Mouse (Mus musculus) stomach, embryonic 14.5 days (tissue): ENCODE data around the gene Plac1. TPM values are rescaled to one million over a fixed set of nuclear protein-coding genes. Genes with fewer than 3 reads are reported as not detected.
A peak's percentile ranks its signal among the peaks of the same experiment; 100 is the strongest.

Source experiments
- ATAC-seq: fragments of 200-750 bp; cut with Nextera tagmentation; 2 replicates; pipeline ENCODE4 v1.8.0; 2017; ENCODE audit warnings: low read depth, moderate TSS enrichment; ENCODE audit not compliant: insufficient number of reproducible peaks, insufficient read depth, low FRiP score
- H3K27ac ChIP-seq: fragments of 300-500 bp; sonication (generic); 2 replicates; pipeline ENCODE4 v1.5.1; 2014; ENCODE audit warnings: mild to moderate bottlenecking, low read length, moderate library complexity, mixed read lengths
- H3K27me3 ChIP-seq: fragments of 300-500 bp; sonication (generic); 2 replicates; pipeline ENCODE4 v1.6.1; 2014; ENCODE audit warnings: low read length, control low read depth, mixed read lengths; ENCODE audit not compliant: control insufficient read depth, insufficient read depth
- H3K36me3 ChIP-seq: fragments of 300-500 bp; sonication (generic); 2 replicates; pipeline ENCODE4 v1.6.1; 2014; ENCODE audit warnings: mild to moderate bottlenecking, control low read depth, low read length, moderate library complexity, mixed read lengths; ENCODE audit not compliant: control insufficient read depth, insufficient read depth
- H3K4me1 ChIP-seq: fragments of 300-500 bp; sonication (generic); 2 replicates; pipeline ENCODE4 v1.6.1; 2014; ENCODE audit warnings: low read length, control low read depth, mixed read lengths; ENCODE audit not compliant: control insufficient read depth, insufficient read depth
- H3K4me2 ChIP-seq: fragments of 300-500 bp; sonication (generic); replicated peaks from 2 replicates; pipeline ENCODE4 v1.6.1; 2014; ENCODE audit warnings: low read depth, low read length, control low read depth
- H3K4me3 ChIP-seq: fragments of 300-500 bp; sonication (generic); 2 replicates; pipeline ENCODE4 v1.5.1; 2014; ENCODE audit warnings: low read depth, low read length, control low read depth
- H3K9ac ChIP-seq: fragments of 300-500 bp; sonication (generic); replicated peaks from 2 replicates; pipeline ENCODE4 v1.6.1; 2014; ENCODE audit warnings: low read depth, mild to moderate bottlenecking, control low read depth, low read length, moderate library complexity, mixed read lengths
- H3K9me3 ChIP-seq: fragments of 300-500 bp; sonication (generic); 2 replicates; pipeline ENCODE4 v1.6.1; 2016; ENCODE audit warnings: low read depth, low read length, control low read depth; ENCODE audit not compliant: control insufficient read depth
- WGBS: fragments of 180-500 bp; shearing (Covaris S2); extraction: QIAGEN DNeasy Blood & Tissue Kit; methylation state at CpG from one replicate; pipeline ENCODE4 v1.1.7; 2014; 5-methylcytosine and 5-hydroxymethylcytosine counted together
- polyA plus RNA-seq: library from polyadenylated mRNA; unstranded; fragments of >200 nt; fragmentation: Nextera tagmentation; extraction: Ambion mirVana; gene quantifications from 2 replicates; pipeline ENCODE4 v1.2.1, GENCODE M21; 2014

Gene Plac1
- polyA plus RNA-seq, 1 experiment from 2014 or later, result 15.3 TPM

GRCm38 (mm10) chrX:53046911-53047310 is 193.0 kb downstream of the Plac1 start:
- no peak overlapping the region for H3K9ac ChIP-seq
- H3K9me3 ChIP-seq, result no peaks in the 10 kb centered on the region
- no peaks in the 10 kb centered on the region for H3K27me3 ChIP-seq
- ATAC-seq, result no peak
- H3K27ac ChIP-seq, result no peak overlapping the region; the same call in 1 of the 2 replicates
- no peak overlapping the region for H3K4me2 ChIP-seq
- no peaks in the 10 kb centered on the region for H3K36me3 ChIP-seq
- WGBS, result 19% methylated on average over 2 of the region's 2 CpGs
- H3K4me3 ChIP-seq, result no peak overlapping the region
- H3K4me1 ChIP-seq, result peaks cover 13% of the 10 kb centered on the region

DNA sequence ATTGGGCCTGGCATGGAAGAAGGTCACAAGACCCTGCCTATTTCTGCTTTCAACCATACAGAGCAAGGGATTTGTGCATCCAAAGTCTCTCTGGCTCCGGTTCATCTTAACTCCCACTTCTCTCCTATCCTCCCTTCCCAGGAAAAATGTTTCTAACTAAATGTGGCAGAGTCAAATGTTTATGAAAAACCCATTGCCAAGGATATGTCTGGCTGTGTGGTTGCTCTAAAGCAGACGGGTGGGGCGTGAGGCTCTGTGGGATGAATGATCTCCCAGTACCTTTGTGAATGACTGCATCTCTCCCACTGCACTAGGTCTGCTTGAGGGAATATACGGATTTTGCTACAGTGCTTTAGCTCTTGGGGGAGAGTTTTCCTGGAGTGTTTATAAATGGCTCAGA is 193.9 kb downstream of the Plac1 start:
- Histone ChIP-seq H3K9me3 (no peaks in the 10 kb centered on the region), H3K4me1 (peaks cover 13% of the 10 kb centered on the region), H3K36me3 (no peaks in the 10 kb centered on the region), H3K4me2 (no peak overlapping the region), H3K27ac (peak overlapping the region; percentile 34; the same call in 1 of the 2 replicates), H3K27me3 (no peaks in the 10 kb centered on the region), H3K4me3 (no peak overlapping the region), H3K9ac (no peak overlapping the region)
- WGBS, result 61% methylated on average over 4 of the region's 4 CpGs
- no peak for ATAC-seq

- Histone ChIP-seq H3K27ac (peak overlapping the region; percentile 34; the same call in 1 of the 2 replicates), H3K4me2 (no peak overlapping the region), H3K27me3 (no peaks in the 10 kb centered on the region), H3K9me3 (no peaks in the 10 kb centered on the region), H3K36me3 (no peaks in the 10 kb centered on the region), H3K4me3 (no peak overlapping the region), H3K9ac (no peak overlapping the region), H3K4me1 (peaks cover 13% of the 10 kb centered on the region)
- 34% methylated on average over 10 of the region's 10 CpGs for WGBS
- ATAC-seq, result no peak
Observed at GRCm38 (mm10) chrX:53045187-53045903, 194.6 kb downstream of the Plac1 start.

DNA sequence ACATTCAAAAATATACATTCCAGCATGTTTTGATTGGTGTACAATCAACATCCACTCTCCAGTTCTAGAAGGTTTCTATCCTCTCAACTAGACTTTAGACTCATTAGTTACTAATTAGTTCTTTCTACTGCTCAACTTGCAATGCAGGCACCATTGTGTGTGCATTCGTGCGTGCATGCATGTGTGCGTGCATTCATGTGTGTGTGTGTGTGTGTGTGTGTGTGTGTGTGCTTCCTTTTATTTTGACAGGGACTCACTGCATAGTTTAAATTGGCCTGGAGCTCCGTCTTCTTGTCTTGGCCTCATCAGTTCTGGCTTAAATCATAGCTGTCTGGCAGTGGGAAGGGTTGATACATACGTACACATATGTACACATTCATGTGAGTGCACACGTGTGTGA is 198.9 kb downstream of the Plac1 start:
- Histone ChIP-seq H3K9ac (no peak overlapping the region), H3K4me1 (peaks cover 10% of the 10 kb centered on the region), H3K9me3 (no peaks in the 10 kb centered on the region), H3K4me2 (no peak overlapping the region), H3K27me3 (no peaks in the 10 kb centered on the region), H3K4me3 (no peak overlapping the region), H3K36me3 (no peaks in the 10 kb centered on the region), H3K27ac (no peak overlapping the region)
- no peak for ATAC-seq
- 79% methylated on average over 6 of the region's 6 CpGs for WGBS

DNA sequence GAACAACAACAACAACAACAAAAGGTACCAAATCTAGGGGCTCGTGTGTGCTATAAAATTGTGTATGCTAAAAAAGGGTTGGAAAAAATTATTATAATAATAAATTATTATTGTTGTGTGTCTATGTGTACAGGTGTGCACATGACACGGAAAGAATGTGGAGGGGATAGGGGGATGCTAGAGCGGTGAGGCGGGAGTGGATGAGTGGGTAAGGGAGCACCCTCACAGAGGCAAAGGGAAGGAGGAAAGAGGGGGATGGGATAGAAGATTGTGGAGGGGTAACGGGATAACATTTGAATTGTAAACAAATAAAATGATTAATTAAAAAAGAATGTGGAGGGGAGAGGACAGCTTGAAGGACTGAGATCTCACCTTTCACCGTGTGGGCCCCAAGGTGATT is 199.8 kb downstream of the Plac1 start:
- Histone ChIP-seq H3K9ac (no peak overlapping the region), H3K4me3 (no peak overlapping the region), H3K27me3 (no peaks in the 10 kb centered on the region), H3K4me1 (0 out of 2 replicates have a peak, but pooled peaks cover 4% of the 10 kb centered on the region), H3K4me2 (no peak overlapping the region), H3K36me3 (no peaks in the 10 kb centered on the region), H3K27ac (no peak overlapping the region), H3K9me3 (no peaks in the 10 kb centered on the region)
- no peak for ATAC-seq
- WGBS, result 67% methylated on average over 6 of the region's 6 CpGs

- H3K9ac ChIP-seq, result no peak overlapping the region
- H3K36me3 ChIP-seq, result no peaks in the 10 kb centered on the region
- no peak overlapping the region for H3K4me2 ChIP-seq
- no peaks in the 10 kb centered on the region for H3K27me3 ChIP-seq
- no peak overlapping the region for H3K27ac ChIP-seq
- ATAC-seq, result no peak
- H3K9me3 ChIP-seq, result no peaks in the 10 kb centered on the region
- 35% methylated on average over 5 of the region's 5 CpGs for WGBS
- H3K4me3 ChIP-seq, result no peak overlapping the region
- 0 out of 2 replicates have a peak, but pooled peaks cover 3% of the 10 kb centered on the region for H3K4me1 ChIP-seq
Observed at GRCm38 (mm10) chrX:53039651-53040050, 200.3 kb downstream of the Plac1 start.

DNA sequence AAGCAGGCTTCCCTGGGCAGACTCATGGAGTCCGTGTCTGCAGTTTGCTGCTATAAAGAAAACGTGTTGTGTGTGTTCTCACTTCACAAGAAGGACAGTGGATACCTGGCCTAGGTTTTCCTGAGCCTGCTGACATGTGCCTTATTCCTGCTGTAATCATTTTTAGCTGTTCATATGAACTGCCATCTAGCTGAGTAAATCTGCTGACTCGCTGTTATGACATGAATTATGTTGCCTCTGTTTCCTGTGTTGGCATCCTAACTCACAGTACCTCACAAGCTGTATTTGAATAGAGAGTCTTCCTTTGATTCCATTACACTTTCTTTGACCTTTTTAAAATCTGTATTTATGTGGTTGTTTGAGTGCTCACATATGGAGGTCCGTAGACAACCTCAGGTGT is 201.7 kb downstream of the Plac1 start:
- no peaks in the 10 kb centered on the region for H3K27me3 ChIP-seq
- no peaks in the 10 kb centered on the region for H3K9me3 ChIP-seq
- H3K27ac ChIP-seq, result no peak overlapping the region
- H3K4me2 ChIP-seq, result no peak overlapping the region
- 0 out of 2 replicates have a peak, but pooled peaks cover 3% of the 10 kb centered on the region for H3K4me1 ChIP-seq
- no peaks in the 10 kb centered on the region for H3K36me3 ChIP-seq
- no peak overlapping the region for H3K4me3 ChIP-seq
- H3K9ac ChIP-seq, result no peak overlapping the region
- WGBS, result 76% methylated on average over 4 of the region's 4 CpGs
- no peak for ATAC-seq

GRCm38 (mm10) chrX:53029559-53029958 is 210.4 kb downstream of the Plac1 start:
- 69% methylated on average over 5 of the region's 5 CpGs for WGBS

More at GRCm38 (mm10) chrX:53029559-53029958, 210.4 kb downstream of the Plac1 start:
- no peaks in the 10 kb centered on the region for H3K27me3 ChIP-seq
- H3K4me1 ChIP-seq, result no peaks in the 10 kb centered on the region
- no peak overlapping the region for H3K4me3 ChIP-seq
- H3K36me3 ChIP-seq, result no peaks in the 10 kb centered on the region
- H3K9me3 ChIP-seq, result no peaks in the 10 kb centered on the region
- H3K27ac ChIP-seq, result no peak overlapping the region
- no peak overlapping the region for H3K4me2 ChIP-seq
- no peak overlapping the region for H3K9ac ChIP-seq
- no peak for ATAC-seq
